Mouse (Mus musculus): Measurements from ENCODE around the gene Enpep. TPM values are rescaled to one million over a fixed set of nuclear protein-coding genes. Genes with fewer than 3 reads are reported as not detected.

The Enpep gene
- polyA plus RNA-seq, 1 experiment from 2014 or later, result 2.7 TPM

DNA sequence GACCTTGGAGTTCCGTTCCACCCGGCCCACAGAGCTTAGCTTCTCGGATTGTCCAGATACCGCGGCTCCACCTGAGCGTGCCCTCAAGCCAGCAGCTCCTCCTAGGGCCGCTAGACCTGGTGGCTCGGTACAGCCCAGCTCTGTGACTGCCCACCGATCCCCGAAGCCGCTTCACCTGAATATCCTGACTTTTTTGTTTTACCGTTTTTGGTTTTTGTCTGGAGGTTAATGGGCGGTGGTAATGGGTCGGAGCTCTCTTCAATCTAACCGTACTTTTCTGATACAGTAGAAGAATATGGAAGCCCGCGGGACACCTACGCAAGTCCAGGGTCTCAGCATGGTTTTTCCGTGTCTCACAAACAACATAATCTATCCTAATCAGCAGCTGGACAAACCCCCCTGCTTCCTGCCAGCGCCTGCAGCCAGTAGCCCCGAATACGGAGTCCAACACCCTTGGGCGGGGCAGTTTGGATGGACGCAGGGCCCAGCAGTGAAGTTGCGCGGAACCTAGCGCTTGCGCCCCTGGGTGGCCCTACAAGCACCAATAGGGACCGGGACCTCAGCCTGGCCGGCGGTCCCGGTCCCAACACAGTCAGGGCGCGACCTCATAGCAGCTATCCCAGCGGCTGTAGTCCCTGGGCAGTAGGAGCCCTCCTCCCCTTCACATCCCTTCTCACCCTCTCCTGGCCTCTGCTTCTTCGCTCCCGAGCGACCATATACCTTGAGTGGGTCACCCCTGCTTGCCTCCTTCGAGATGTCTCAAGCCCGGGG is 107.5 kb downstream of the Enpep start:
- H3K9me3 ChIP-seq (replicated peaks), result no peaks in the 10 kb centered on the region
- H3K27me3 ChIP-seq (replicated peaks), result peaks cover 89% of the 10 kb centered on the region
- H3K4me3 ChIP-seq, result no peak overlapping the region
- no peak overlapping the region for H3K27ac ChIP-seq
- no peak for ATAC-seq
- 2% methylated on average over 40 of the region's 40 CpGs for WGBS (ENCODE audit: insufficient replicate concordance)
- no peak overlapping the region for H3K9ac ChIP-seq
- H3K4me1 ChIP-seq, result no peaks in the 10 kb centered on the region
- peak overlapping the region; percentile 32; the same call in 1 of the 2 replicates for H3K4me2 ChIP-seq
- H3K36me3 ChIP-seq, result no peaks in the 10 kb centered on the region

GRCm38 (mm10) chr3:129223964-129224805 is 108.3 kb downstream of the Enpep start:
- H3K9ac ChIP-seq, result no peak overlapping the region
- H3K4me3 ChIP-seq, result peak overlapping the region; percentile 7; the same call in 1 of the 2 replicates
- no peak overlapping the region for H3K27ac ChIP-seq
- no peaks in the 10 kb centered on the region for H3K9me3 ChIP-seq (replicated peaks)
- ATAC-seq, result no peak
- H3K36me3 ChIP-seq, result no peaks in the 10 kb centered on the region
- H3K4me2 ChIP-seq, result peak overlapping the region; percentile 32
- no peaks in the 10 kb centered on the region for H3K4me1 ChIP-seq
- peaks cover 96% of the 10 kb centered on the region for H3K27me3 ChIP-seq (replicated peaks)
- WGBS (ENCODE audit: insufficient replicate concordance), result 2% methylated on average over 26 of the region's 26 CpGs

DNA sequence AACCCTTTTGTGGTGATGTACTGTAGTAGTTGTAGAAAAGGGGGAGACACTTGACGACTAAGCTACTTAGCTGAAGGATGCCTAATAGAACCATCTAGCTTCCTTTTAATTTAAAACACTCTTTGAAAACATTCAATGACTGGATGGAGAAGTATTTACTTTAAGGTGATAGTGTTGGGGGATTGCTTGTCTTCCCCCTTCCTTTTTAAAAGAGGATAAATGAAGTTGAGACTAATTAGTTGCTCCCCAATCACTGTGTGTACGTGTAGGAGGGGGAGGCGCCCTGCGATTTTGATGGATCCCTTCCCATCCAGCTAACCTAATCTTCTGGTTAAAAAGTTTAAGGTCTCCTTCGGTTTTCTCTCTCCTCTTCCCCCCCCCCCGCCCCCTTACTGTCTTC is 109.1 kb downstream of the Enpep start:
- WGBS (ENCODE audit: insufficient replicate concordance), result 3% methylated on average over 6 of the region's 6 CpGs
- Histone ChIP-seq H3K9ac (no peak overlapping the region), H3K4me2 (no peak overlapping the region), H3K4me1 (no peaks in the 10 kb centered on the region), H3K27me3 (replicated peaks) (peaks cover 97% of the 10 kb centered on the region), H3K27ac (no peak overlapping the region), H3K4me3 (no peak overlapping the region), H3K36me3 (no peaks in the 10 kb centered on the region), H3K9me3 (replicated peaks) (no peaks in the 10 kb centered on the region)
- no peak for ATAC-seq

DNA sequence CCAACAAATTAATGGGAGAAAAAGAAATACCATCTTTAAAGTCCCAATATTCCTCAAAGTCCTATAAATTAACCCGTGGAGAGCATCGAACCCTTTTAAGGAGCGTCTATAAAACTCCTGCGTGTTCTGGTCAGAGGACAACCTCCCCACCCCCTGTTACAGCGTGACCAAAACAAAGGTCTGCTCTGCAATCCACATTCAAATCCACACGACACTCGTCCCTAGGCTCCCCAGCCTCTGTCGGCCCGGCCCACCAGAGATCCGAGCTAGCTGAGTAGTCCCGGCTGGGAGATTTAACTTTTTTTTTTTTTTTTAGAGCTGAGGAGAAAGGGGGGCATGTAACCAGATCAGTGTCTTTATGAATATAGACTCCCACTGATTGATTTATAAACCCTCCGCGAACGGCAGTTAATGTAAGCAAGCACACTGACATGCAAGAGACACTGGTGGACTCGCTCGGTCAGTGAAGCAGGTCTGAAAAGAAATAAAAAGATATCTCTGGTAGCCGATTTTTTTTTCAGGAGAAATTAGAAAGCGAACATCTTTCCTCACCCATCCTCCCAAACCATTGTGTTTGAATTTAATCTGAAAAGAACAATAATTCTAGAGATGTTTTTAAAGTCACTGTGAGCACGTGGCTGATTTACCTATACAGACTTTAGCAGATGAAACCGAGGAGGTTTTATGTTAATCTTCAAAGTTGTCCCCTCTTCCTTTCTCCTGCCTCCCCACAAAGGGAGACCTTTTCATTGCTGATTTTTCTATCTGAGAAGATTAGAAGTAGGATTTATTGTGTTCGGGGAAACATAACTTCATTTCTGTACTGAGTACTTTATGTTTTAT is 109.9 kb downstream of the Enpep start:
- WGBS (ENCODE audit: insufficient replicate concordance), result 4% methylated on average over 21 of the region's 21 CpGs

GRCm38 (mm10) chr3:129221380-129222260 is 110.9 kb downstream of the Enpep start:
- H3K9me3 ChIP-seq (replicated peaks), result no peaks in the 10 kb centered on the region
- H3K9ac ChIP-seq, result no peak overlapping the region
- H3K36me3 ChIP-seq, result no peaks in the 10 kb centered on the region
- no peaks in the 10 kb centered on the region for H3K4me1 ChIP-seq
- no peak for ATAC-seq
- H3K4me3 ChIP-seq, result no peak overlapping the region; the same call in 1 of the 2 replicates
- H3K4me2 ChIP-seq, result no peak overlapping the region
- no peak overlapping the region for H3K27ac ChIP-seq
- H3K27me3 ChIP-seq (replicated peaks), result peaks cover 97% of the 10 kb centered on the region
- WGBS (ENCODE audit: insufficient replicate concordance), result 4% methylated on average over 25 of the region's 27 CpGs

More for the DNA sequence above, 109.9 kb downstream of the Enpep start:
- Histone ChIP-seq H3K4me2 (no peak overlapping the region), H3K9ac (no peak overlapping the region), H3K27ac (no peak overlapping the region), H3K27me3 (replicated peaks) (peaks cover 97% of the 10 kb centered on the region), H3K4me1 (no peaks in the 10 kb centered on the region), H3K9me3 (replicated peaks) (no peaks in the 10 kb centered on the region), H3K36me3 (no peaks in the 10 kb centered on the region), H3K4me3 (no peak overlapping the region)
- ATAC-seq, result no peak

GRCm38 (mm10) chr3:129220681-129221379 is 111.7 kb downstream of the Enpep start:
- WGBS (ENCODE audit: insufficient replicate concordance), result 5% methylated on average over 24 of the region's 24 CpGs
- Histone ChIP-seq H3K36me3 (no peaks in the 10 kb centered on the region), H3K27ac (no peak overlapping the region), H3K4me1 (no peaks in the 10 kb centered on the region), H3K9ac (no peak overlapping the region), H3K4me2 (0 out of 2 replicates have a peak overlapping the region, but pooled peaks have one; percentile 1), H3K9me3 (replicated peaks) (no peaks in the 10 kb centered on the region), H3K4me3 (no peak overlapping the region), H3K27me3 (replicated peaks) (peaks cover 97% of the 10 kb centered on the region)
- ATAC-seq, result no peak

GRCm38 (mm10) chr3:129220086-129220670 is 112.3 kb downstream of the Enpep start:
- H3K27ac ChIP-seq, result no peak overlapping the region
- 7% methylated on average over 7 of the region's 7 CpGs for WGBS (ENCODE audit: insufficient replicate concordance)
- H3K36me3 ChIP-seq, result no peaks in the 10 kb centered on the region
- H3K9me3 ChIP-seq (replicated peaks), result no peaks in the 10 kb centered on the region
- no peak overlapping the region for H3K4me3 ChIP-seq
- ATAC-seq, result no peak
- H3K4me2 ChIP-seq, result 0 out of 2 replicates have a peak overlapping the region, but pooled peaks have one; percentile 1
- peaks cover 97% of the 10 kb centered on the region for H3K27me3 ChIP-seq (replicated peaks)
- no peaks in the 10 kb centered on the region for H3K4me1 ChIP-seq
- H3K9ac ChIP-seq, result no peak overlapping the region

Other genes with a start within 250 kb of the Enpep start
- gene Pitx2, start 132.8 kb downstream of the Enpep start, polyA plus RNA-seq (2016; fragmentation: Nextera tagmentation; extraction: Ambion mirVana), result 5.0 and 5.9 TPM in 2 replicates
- 14.3 and 14.8 TPM in 2 replicates for gene Elovl6, start 199.6 kb upstream of the Enpep start, polyA plus RNA-seq (2016; fragmentation: Nextera tagmentation; extraction: Ambion mirVana)